Mouse (Mus musculus): ENCODE measurements at regions not wholly inside any gene's neighbourhood (a gene's known extent, or its start where the extent isn't known, plus 50 kb on each side); places are given as distances from the start of the nearest gene placed in this dataset.
A peak's percentile ranks its signal among the peaks of the same experiment; 100 is the strongest.

GRCm38 (mm10) chr13:36807961-36808360 is 73.0 kb upstream of the Nrn1 start:
- DNase-seq (ENCODE audit: low read depth): no peak

- peak; percentile 11 for DNase-seq (ENCODE audit: low read depth)
These were observed 54.4 kb upstream of the Nrn1 start for GRCm38 (mm10) chr13:36789360-36789759.
